Mouse (Mus musculus) CH12.LX (cell line): ENCODE measurements at regions not wholly inside any gene's neighbourhood (a gene's known extent, or its start where the extent isn't known, plus 50 kb on each side); places are given as distances from the start of the nearest gene placed in this dataset.

ENCODE experiments used
- DNase-seq: peaks from one replicate; pipeline ENCODE4 v3.0.0-alpha.2; 2013; ENCODE audit errors: extremely low read depth
- H3K27ac ChIP-seq: 2 replicates; pipeline ENCODE4 v1.5.1; 2012; ENCODE audit warnings: low read depth, mild to moderate bottlenecking, control low read depth, moderate library complexity; ENCODE audit not compliant: insufficient read depth
- H3K27me3 ChIP-seq: replicated peaks from 2 replicates; pipeline ENCODE3; 2012; ENCODE audit warnings: inconsistent platforms
- H3K36me3 ChIP-seq, 2 experiments: replicated peaks in 1 of 2; 2 replicates each; pipeline versions ENCODE3 to v1.6.1; 2012; ENCODE audit warnings: inconsistent platforms in 1 of 2, low read length in 1 of 2, mild to moderate bottlenecking in 1 of 2, mixed read lengths in 1 of 2, moderate library complexity in 1 of 2; ENCODE audit not compliant: control insufficient read depth in 1 of 2, insufficient read depth in 1 of 2
- H3K4me1 ChIP-seq, 2 experiments: 2 replicates each; pipeline ENCODE4 v1.6.1; 2012; ENCODE audit warnings: inconsistent platforms in 1 of 2, moderate library complexity in 1 of 2; ENCODE audit not compliant: insufficient read depth in 2 of 2, control insufficient read depth in 1 of 2
- H3K4me2 ChIP-seq: 2 replicates; pipeline ENCODE4 v1.6.1; 2012; ENCODE audit warnings: low read depth, mild to moderate bottlenecking, control low read depth; ENCODE audit not compliant: poor library complexity, insufficient read depth, severe bottlenecking
- H3K4me3 ChIP-seq, 3 experiments: fragments of 150-350 bp in 1 of 3; sonication (generic) in 1 of 3; replicated peaks in 1 of 3; 2 replicates each; pipeline versions ENCODE3 to v1.5.1; 2011 to 2012; ENCODE audit warnings: low read depth in 2 of 3, low read length in 2 of 3, mild to moderate bottlenecking in 2 of 3, moderate library complexity in 2 of 3, control low read depth in 1 of 3, improper control_type of control experiment in 1 of 3, inconsistent platforms in 1 of 3, mixed read lengths in 1 of 3; ENCODE audit not compliant: poor library complexity in 1 of 3
- H3K79me2 ChIP-seq: replicated peaks from 2 replicates; pipeline ENCODE4 v1.6.1; 2012; ENCODE audit warnings: mild to moderate bottlenecking, moderate library complexity; ENCODE audit not compliant: control insufficient read depth, poor library complexity, insufficient read depth, severe bottlenecking; ENCODE audit errors: extremely low read depth
- H3K9ac ChIP-seq: 2 replicates; pipeline ENCODE4 v1.6.1; 2012; ENCODE audit warnings: low read depth, mild to moderate bottlenecking, control low read depth, moderate library complexity; ENCODE audit not compliant: insufficient read depth
- H3K9me3 ChIP-seq: replicated peaks from 2 replicates; pipeline ENCODE3; 2012; ENCODE audit warnings: low read length, inconsistent platforms, mixed read lengths
- E2F4 ChIP-seq: IDR thresholded peaks from 2 replicates; pipeline ENCODE4 v1.6.1; 2011; ENCODE audit warnings: low read depth, low read length, improper control_type of control experiment; ENCODE audit not compliant: insufficient replicate concordance
- EP300 ChIP-seq: IDR thresholded peaks from 2 replicates; pipeline ENCODE4 v1.6.1; 2011; ENCODE audit warnings: low read length, improper control_type of control experiment
- JUND ChIP-seq: conservative IDR thresholded peaks from 2 replicates; pipeline ENCODE4 v1.6.1; 2011; ENCODE audit warnings: low read depth, low read length, improper control_type of control experiment
- NELFE ChIP-seq: IDR thresholded peaks from 2 replicates; pipeline ENCODE4 v1.6.1; 2011; ENCODE audit warnings: low read depth, low read length, improper control_type of control experiment
- NRF1 ChIP-seq: IDR thresholded peaks from 2 replicates; pipeline ENCODE4 v1.6.1; 2014; ENCODE audit warnings: low read depth, mild to moderate bottlenecking, inconsistent platforms, low read length, improper control_type of control experiment, moderate library complexity
- PAX5 ChIP-seq: IDR thresholded peaks from 2 replicates; pipeline ENCODE4 v1.6.1; 2012; ENCODE audit warnings: low read length, inconsistent platforms, mixed read lengths
- POLR2A ChIP-seq: IDR thresholded peaks from 2 replicates; pipeline ENCODE4 v1.6.1; 2011; ENCODE audit warnings: low read depth, mild to moderate bottlenecking, improper control_type of control experiment, low read length
- RCOR1 ChIP-seq: conservative IDR thresholded peaks from 2 replicates; pipeline ENCODE4 v1.6.1; 2012; ENCODE audit warnings: low read depth, mild to moderate bottlenecking, inconsistent platforms, low read length, improper control_type of control experiment
- SIN3A ChIP-seq: IDR thresholded peaks from 2 replicates; pipeline ENCODE4 v1.6.1; 2012; ENCODE audit warnings: low read length, improper control_type of control experiment, inconsistent platforms
- ZNF384 ChIP-seq: IDR thresholded peaks from 2 replicates; pipeline ENCODE4 v1.6.1; 2012; ENCODE audit warnings: low read depth, low read length, improper control_type of control experiment, inconsistent platforms
- dilution Hi-C: fragments of 300-500 bp; cut with MboI; formaldehyde crosslinking; loops from 2 replicates; pipeline ENCODE4 v1.14.3; 2020; ENCODE audit warnings: low sequenced_read_pairs; ENCODE audit not compliant: extremely low pct_unique_long_range_greater_than_20kb, extremely low pct_ligation_motif_present
- in situ Hi-C: fragments of 300-500 bp; cut with MboI; formaldehyde crosslinking; loops from 3 replicates; pipeline ENCODE4 v1.14.3; 2019; ENCODE audit warnings: low sequenced_read_pairs, low pct_ligation_motif_present, low pct_unique_long_range_greater_than_20kb, mixed read lengths

DNA sequence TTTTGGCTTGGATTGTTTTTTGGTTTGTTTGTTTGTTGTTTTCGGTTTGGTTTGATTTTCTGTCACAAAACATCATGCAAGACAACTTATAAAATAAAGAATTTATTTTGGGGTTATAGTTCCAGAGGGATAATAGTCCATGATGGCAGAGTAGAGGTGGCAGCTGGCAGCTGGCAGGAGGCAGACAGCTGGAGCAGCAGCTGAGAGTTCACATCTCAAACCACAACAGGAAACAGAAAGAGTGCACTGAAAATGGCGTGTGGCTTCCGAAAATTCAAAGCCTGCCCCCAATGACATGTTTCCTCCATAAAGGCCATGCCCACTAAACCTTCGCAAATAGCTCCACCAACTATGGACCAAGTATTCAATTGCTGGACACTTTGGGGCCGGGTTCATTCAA is 72.7 kb downstream of the Hes1 start:
- Histone ChIP-seq H3K4me1 (no peaks in the 10 kb centered on the region), H3K4me2 (no peak overlapping the region), H3K27ac (no peak overlapping the region), H3K9me3 (peaks cover 18% of the 10 kb centered on the region), H3K9ac (no peak overlapping the region), H3K36me3 (no peaks in the 10 kb centered on the region), H3K4me3 (no peak overlapping the region), H3K79me2 (no peaks in the 10 kb centered on the region), H3K27me3 (peaks cover 60% of the 10 kb centered on the region)
- dilution Hi-C loops (no loop called here), in situ Hi-C loops (no loop called here)
- TF ChIP-seq POLR2A: no peak
- no peak for DNase-seq

DNA sequence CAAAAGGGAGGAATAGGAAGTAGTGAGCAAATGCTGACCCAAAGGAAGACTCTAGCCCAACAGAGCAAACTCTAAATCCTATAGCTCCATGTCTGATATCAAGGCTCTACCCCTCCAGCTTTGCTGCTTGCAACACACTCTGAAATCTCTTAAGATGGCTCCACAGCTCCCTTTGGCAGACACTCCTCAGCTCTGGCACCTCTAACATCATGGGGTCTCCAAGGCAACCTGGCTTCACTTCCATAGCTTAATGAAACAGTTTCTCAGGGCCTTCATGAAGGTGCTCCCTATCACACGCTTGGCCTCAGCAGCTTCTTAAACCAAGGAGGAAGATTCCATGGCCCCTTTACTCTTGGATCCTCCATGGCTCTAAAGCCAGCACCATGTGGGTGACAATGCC is 73.6 kb downstream of the Hes1 start:
- Histone ChIP-seq H3K4me2 (no peak overlapping the region), H3K79me2 (no peaks in the 10 kb centered on the region), H3K4me1 (no peaks in the 10 kb centered on the region), H3K4me3 (no peak overlapping the region), H3K36me3 (no peaks in the 10 kb centered on the region), H3K27me3 (peaks cover 54% of the 10 kb centered on the region), H3K9ac (no peak overlapping the region), H3K9me3 (peaks cover 18% of the 10 kb centered on the region), H3K27ac (no peak overlapping the region)
- in situ Hi-C loops (no loop called here), dilution Hi-C loops (no loop called here)
- no peak for DNase-seq
- TF ChIP-seq EP300 (no peak), RCOR1 (no peak), E2F4 (no peak), SIN3A (no peak), PAX5 (no peak), JUND (no peak), NELFE (no peak)

DNA sequence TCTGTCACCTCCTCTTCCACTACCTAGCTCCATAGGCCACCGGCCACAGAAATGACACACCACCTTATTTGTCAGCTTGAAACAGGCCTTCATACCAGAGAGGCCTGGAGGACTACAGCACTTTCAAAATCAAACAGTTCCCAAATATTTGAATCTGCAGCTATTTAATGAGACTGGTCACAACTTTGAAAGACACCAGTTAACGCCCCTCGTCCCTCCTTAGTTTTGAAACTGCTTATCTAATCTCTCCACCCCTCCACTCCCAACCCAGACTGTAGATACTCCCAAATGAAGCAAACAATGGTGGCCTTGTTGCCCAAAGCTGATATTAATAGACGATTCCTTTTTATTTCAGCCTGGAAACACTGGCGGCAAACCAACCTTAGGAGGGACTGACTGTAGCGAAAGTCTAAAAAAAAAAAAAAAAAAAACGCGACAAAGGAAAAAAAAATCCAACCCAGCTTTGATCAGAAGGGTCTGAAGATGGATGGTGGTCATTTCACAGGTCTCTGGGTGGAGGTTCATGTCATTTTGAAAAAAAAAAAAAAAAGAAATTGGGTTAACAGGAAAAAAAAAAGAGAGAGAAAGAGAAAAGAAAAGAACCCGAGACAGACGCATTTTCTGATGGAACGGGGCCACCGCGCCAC is 80.8 kb downstream of the Hes1 start:
- H3K79me2 ChIP-seq: no peaks in the 10 kb centered on the region
- in situ Hi-C loops (no loop called here), dilution Hi-C loops (no loop called here)
- H3K36me3 ChIP-seq: no peaks in the 10 kb centered on the region
- no peak overlapping the region for H3K27ac ChIP-seq
- H3K9ac ChIP-seq: no peak overlapping the region
- H3K4me3 ChIP-seq: no peak overlapping the region
- DNase-seq: no peak
- peaks cover 23% of the 10 kb centered on the region for H3K27me3 ChIP-seq
- H3K9me3 ChIP-seq: peaks cover 3% of the 10 kb centered on the region
- H3K4me1 ChIP-seq: peaks cover 0 to 13% of the 10 kb centered on the region in 2 experiments; a peak in 3 of 4 replicates
- H3K4me2 ChIP-seq: peak overlapping the region; percentile 72
- TF ChIP-seq NELFE (no peak), ZNF384 (peak; percentile 88), NRF1 (no peak), PAX5 (no peak)
